Mouse (Mus musculus): ENCODE results near the gene Cyp4f37. TPM values are rescaled to one million over a fixed set of nuclear protein-coding genes. Genes with fewer than 3 reads are reported as not detected.
A peak's percentile ranks its signal among the peaks of the same experiment; 100 is the strongest.
"Not testable (repeated sequence)": the region's sequence is repeated elsewhere in the genome, so short reads cannot be mapped to it uniquely, and the experiment has no call there.

The Cyp4f37 gene
- total RNA-seq (2021): not detected

GRCm38 (mm10) chr17:32621018-32621417 lies at the start of gene Cyp4f37:
TSS of gene Cyp4f37 (plus strand) at chr17:32621309.
- not testable (repeated sequence) for DNase-seq

- not testable (repeated sequence) for DNase-seq
These were observed 47.8 kb upstream of the Cyp4f37 start for GRCm38 (mm10) chr17:32573286-32573685.

GRCm38 (mm10) chr17:32577496-32578186 lies 43.5 kb upstream of the Cyp4f37 start:
- no peak for DNase-seq

GRCm38 (mm10) chr17:32596494-32596893 lies 24.6 kb upstream of the Cyp4f37 start:
- no peak for DNase-seq

- no peak for DNase-seq
These were observed 13.1 kb upstream of the Cyp4f37 start for GRCm38 (mm10) chr17:32608055-32608454.

GRCm38 (mm10) chr17:32610231-32610630 lies 10.9 kb upstream of the Cyp4f37 start:
- DNase-seq: not testable (repeated sequence)

- DNase-seq: no peak
These were observed 10.2 kb upstream of the Cyp4f37 start for GRCm38 (mm10) chr17:32610896-32611295.

GRCm38 (mm10) chr17:32612417-32612816 lies 8.7 kb upstream of the Cyp4f37 start:
- DNase-seq: no peak

GRCm38 (mm10) chr17:32617252-32617651 lies 3.9 kb upstream of the Cyp4f37 start:
- no peak for DNase-seq

- not testable (repeated sequence) for DNase-seq
These were observed 8.6 kb downstream of the Cyp4f37 start for GRCm38 (mm10) chr17:32629726-32630125.

GRCm38 (mm10) chr17:32631936-32632335 lies 10.8 kb downstream of the Cyp4f37 start:
- no peak for DNase-seq

- not testable (repeated sequence) for DNase-seq
These were observed 13.3 kb downstream of the Cyp4f37 start for GRCm38 (mm10) chr17:32634242-32634971.

- peak; percentile 82 to 88 for DNase-seq
These were observed 13.8 kb downstream of the Cyp4f37 start for GRCm38 (mm10) chr17:32634972-32635314.

- no peak for DNase-seq
These were observed 15.2 kb downstream of the Cyp4f37 start for GRCm38 (mm10) chr17:32636341-32636740.

- no peak for DNase-seq
These were observed 16.0 kb downstream of the Cyp4f37 start for GRCm38 (mm10) chr17:32637151-32637550.

GRCm38 (mm10) chr17:32646631-32647030 lies 25.5 kb downstream of the Cyp4f37 start:
- DNase-seq: no peak

GRCm38 (mm10) chr17:32653860-32654259 lies 32.8 kb downstream of the Cyp4f37 start:
- DNase-seq: no peak

GRCm38 (mm10) chr17:32657041-32657440 lies 35.9 kb downstream of the Cyp4f37 start:
- no peak for DNase-seq

GRCm38 (mm10) chr17:32658246-32658645 lies 37.1 kb downstream of the Cyp4f37 start:
- no peak for DNase-seq

GRCm38 (mm10) chr17:32658712-32659111 lies 37.6 kb downstream of the Cyp4f37 start, which contains the start of gene Cyp4f40:
TSS of gene Cyp4f40 (plus strand) at chr17:32658900.
- peak in 1 of 2 experiments; percentile 2 for DNase-seq

- no peak for DNase-seq
These were observed 52.9 kb downstream of the Cyp4f37 start for GRCm38 (mm10) chr17:32673976-32674375.

GRCm38 (mm10) chr17:32676040-32676635 lies 55.0 kb downstream of the Cyp4f37 start:
- DNase-seq: no peak

- no peak for DNase-seq
These were observed 59.3 kb downstream of the Cyp4f37 start for GRCm38 (mm10) chr17:32680404-32680803.
